Comparison of ENCODE assay signal across 8 mouse cellular contexts in genomic region chr12:52918939-52919338, GRCm38 (mm10).
DNase-seq lines count a peak whose midpoint lies in the region; ATAC-seq lines count a peak whose summit lies in the region.

No protein-coding gene starts in this region.

- H3K36me3 ChIP-seq in hindbrain, embryonic 10.5 days, result no peaks in the 10 kb centered on the region
- H3K36me3 ChIP-seq in hindbrain, embryonic 16.5 days (ENCODE audit: control insufficient read depth, insufficient read depth, low read length), result no peaks in the 10 kb centered on the region

- H3K4me2 ChIP-seq in hindbrain, embryonic 16.5 days (ENCODE audit: low read length), result no peak overlapping the region

- no peak overlapping the region for H3K9ac ChIP-seq in hindbrain, embryonic 16.5 days (ENCODE audit: low read depth, low read length)

- H3K4me1 ChIP-seq in hindbrain, embryonic 10.5 days (replicated peaks), result peaks cover 5% of the 10 kb centered on the region
- H3K4me1 ChIP-seq in hindbrain, embryonic 16.5 days (ENCODE audit: control insufficient read depth, insufficient read depth, low read depth, low read length), result no peaks in the 10 kb centered on the region; the same call in 1 of the 2 replicates

- no peak for ATAC-seq in hindbrain, embryonic 16.5 days
- 0 out of 2 replicates have a peak, but pooled peaks have one; percentile 54 for ATAC-seq in megakaryocyte, adult 5-6 weeks (ENCODE audit: poor library complexity, severe bottlenecking)

- H3K9me3 ChIP-seq in hindbrain, embryonic 10.5 days, result no peaks in the 10 kb centered on the region
- no peaks in the 10 kb centered on the region for H3K9me3 ChIP-seq in hindbrain, embryonic 16.5 days (ENCODE audit: control insufficient read depth, low read length)

- peak; percentile 48 for DNase-seq in hindbrain, embryonic 10.5 days (ENCODE audit: low spot score)
- peak; percentile 36 for DNase-seq in thymus, postnatal 0 days (ENCODE audit: low spot score)
- DNase-seq in thymus, postnatal 36 days, result no peak
- peak; percentile 52 for DNase-seq in embryo, embryonic 9.5 days (ENCODE audit: extremely low spot score)
- no peak for DNase-seq in frontal cortex, postnatal 10 days (ENCODE audit: low spot score in 2 of 2)
- no peak for DNase-seq in adrenal gland, postnatal 25 days

- 39% methylated on average over 11 of the region's 11 CpGs for WGBS in hindbrain, embryonic 10.5 days
- 30% methylated on average over 11 of the region's 11 CpGs for WGBS in hindbrain, embryonic 16.5 days

- H3K27ac ChIP-seq in hindbrain, embryonic 10.5 days, result peak overlapping the region; percentile 72; the same call in 1 of the 2 replicates
- H3K27ac ChIP-seq in hindbrain, embryonic 16.5 days (ENCODE audit: low read depth, low read length), result no peak overlapping the region

- no peak overlapping the region for H3K4me3 ChIP-seq in hindbrain, embryonic 10.5 days
- H3K4me3 ChIP-seq in hindbrain, embryonic 16.5 days (ENCODE audit: low read length), result no peak overlapping the region

- H3K27me3 ChIP-seq in hindbrain, embryonic 10.5 days (ENCODE audit: insufficient read depth, poor library complexity, severe bottlenecking), result no peaks in the 10 kb centered on the region
- no peaks in the 10 kb centered on the region for H3K27me3 ChIP-seq in hindbrain, embryonic 16.5 days (replicated peaks; ENCODE audit: control insufficient read depth, insufficient read depth, low read length)

Comparison
In these comparisons a context has a peak if more than half of its experiments do, and no peak if none do; other contexts are left out.
1. DNase-seq: peak in hindbrain, embryonic 10.5 days (single experiment), thymus, postnatal 0 days (single experiment) and embryo, embryonic 9.5 days (single experiment); none in thymus, postnatal 36 days (0 of 2), frontal cortex, postnatal 10 days (0 of 2) and adrenal gland, postnatal 25 days (single experiment).